Mouse (Mus musculus): ENCODE measurements around the gene Tcl1b2.
"Not testable (repeated sequence)": the region's sequence is repeated elsewhere in the genome, so short reads cannot be mapped to it uniquely, and the experiment has no call there.

DNA sequence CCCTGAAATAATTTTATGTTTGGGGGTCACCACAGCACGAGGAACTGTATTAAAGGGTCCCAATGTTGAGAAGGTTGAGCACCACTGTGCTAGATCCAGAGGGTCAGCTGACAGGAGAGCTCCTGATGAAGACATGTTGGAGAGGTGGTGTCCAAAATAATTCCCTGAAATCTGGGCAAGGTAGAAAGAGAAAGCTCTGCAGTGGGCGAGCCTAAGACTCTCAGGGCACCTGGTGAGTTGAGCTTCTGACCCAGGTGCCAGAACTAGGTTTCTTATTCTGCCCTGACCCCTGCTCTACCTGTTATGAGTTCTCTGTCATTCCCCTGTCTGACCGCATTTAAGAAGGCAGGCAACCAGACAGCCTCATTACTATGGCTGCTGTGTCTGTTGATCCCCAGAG is 30.2 kb downstream of the Tcl1b2 start, which contains the start of gene Tcl1b5:
- not testable (repeated sequence) for TF ChIP-seq CTCF (IDR thresholded peaks at IDR 0.05; ENCODE audit: borderline replicate concordance, extremely low read depth, insufficient read depth, insufficient read length); POLR2A (IDR thresholded peaks at IDR 0.05; ENCODE audit: borderline replicate concordance, extremely low read depth, insufficient read depth, insufficient read length, poor library complexity, severe bottlenecking)
